Mouse (Mus musculus): ENCODE measurements around the gene Rin3. TPM values are rescaled to one million over a fixed set of nuclear protein-coding genes. Genes with fewer than 3 reads are reported as not detected.
A peak's percentile ranks its signal among the peaks of the same experiment; 100 is the strongest.

The Rin3 gene
- polyA plus RNA-seq, 1 experiment from 2014 or later, result 7.0 TPM

GRCm38 (mm10) chr12:102301585-102301984, 18.7 kb downstream of the Rin3 start:
- DNase-seq (ENCODE audit: low spot score), result no peak

DNA sequence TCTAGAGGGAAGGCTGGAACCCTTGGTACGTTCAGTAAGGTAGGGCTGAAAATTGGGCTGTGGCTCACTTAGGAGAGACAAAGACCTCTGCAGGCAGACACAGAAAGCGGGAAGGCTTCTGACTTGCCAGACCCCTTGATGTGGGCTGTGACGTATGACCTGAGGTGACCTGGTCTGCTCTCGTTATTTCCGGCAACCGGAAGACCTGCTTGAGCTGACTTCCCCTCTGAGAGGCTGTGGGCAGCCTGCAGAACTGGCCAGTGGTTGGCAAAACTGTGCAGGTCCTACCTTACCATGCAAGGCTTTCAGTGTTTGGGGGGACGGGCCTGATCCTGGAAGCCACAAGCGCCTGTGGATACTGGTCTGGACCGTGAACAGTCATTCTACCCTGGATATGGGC, 19.5 kb downstream of the Rin3 start:
- peak; percentile 24 for DNase-seq (ENCODE audit: low spot score)

DNA sequence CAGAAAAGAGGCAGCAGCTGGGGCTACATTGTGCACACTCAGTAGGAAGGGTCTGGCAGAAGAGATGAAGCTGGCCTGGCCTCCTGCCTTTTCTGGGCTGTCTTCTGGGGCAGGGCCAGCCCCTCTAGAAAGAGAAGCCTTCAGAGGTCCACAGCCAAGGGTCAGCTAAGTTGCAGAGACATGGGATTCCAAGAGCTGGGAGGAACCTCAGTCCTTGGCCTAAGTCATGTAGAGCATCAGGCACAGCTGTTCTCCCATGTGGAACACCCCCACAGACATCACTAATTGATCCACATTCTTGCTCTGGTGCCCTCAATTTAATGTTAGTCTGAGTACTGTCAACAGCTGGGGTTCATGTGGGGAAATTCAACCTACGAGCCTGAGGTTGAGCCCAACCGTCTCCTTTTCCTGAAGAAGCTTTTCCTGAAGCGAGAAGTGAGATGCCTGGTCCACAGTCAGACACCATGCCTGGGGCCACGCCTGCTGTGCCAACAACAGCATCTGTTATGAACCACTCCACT, 20.0 kb downstream of the Rin3 start:
- DNase-seq (ENCODE audit: low spot score), result no peak

DNA sequence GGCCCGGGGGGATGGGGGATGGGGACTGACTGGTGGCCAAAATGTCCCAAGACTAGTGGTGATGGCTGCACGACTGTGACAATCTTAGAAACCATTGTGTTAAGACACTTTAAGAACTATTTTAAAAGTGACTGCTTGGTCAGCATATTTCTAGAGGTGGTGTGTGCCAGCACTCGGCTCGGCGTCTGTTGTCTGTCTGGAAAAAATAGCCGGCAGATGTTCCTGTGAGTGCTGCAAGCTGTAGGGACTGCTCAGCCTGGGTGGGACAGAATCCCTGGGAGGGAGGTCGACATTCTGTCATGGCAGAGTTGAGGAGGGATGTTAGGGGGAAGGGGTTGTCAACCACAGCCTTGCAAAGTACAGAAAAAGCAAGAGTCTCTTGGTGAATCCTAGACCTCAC, 21.0 kb downstream of the Rin3 start:
- no peak for DNase-seq (ENCODE audit: low spot score)

- DNase-seq (ENCODE audit: low spot score), result no peak
Observed at GRCm38 (mm10) chr12:102305069-102305836, 22.4 kb downstream of the Rin3 start.

DNA sequence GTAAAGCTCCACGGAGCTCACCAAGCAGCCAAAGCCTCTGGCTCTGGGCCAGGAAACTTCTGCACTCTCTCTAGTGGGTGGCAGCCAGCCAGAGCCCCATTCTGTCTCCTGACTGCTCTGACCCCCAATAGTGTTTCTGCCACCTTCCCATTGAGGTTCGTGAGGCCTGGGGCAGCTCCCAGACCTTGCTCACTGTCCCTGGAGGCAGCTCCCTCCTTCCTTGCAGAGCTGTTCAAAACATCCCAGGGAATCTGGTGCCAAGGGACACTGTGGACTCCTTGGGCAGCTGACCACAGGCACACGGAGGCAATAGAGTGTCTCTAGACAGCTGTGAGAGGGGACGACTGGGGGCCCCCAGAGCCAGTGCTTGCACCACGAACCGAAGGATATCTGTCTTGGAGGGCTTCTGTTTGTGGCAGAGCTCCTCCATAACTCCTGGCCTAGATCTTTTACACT, 25.2 kb downstream of the Rin3 start:
- no peak for DNase-seq (ENCODE audit: low spot score)

DNA sequence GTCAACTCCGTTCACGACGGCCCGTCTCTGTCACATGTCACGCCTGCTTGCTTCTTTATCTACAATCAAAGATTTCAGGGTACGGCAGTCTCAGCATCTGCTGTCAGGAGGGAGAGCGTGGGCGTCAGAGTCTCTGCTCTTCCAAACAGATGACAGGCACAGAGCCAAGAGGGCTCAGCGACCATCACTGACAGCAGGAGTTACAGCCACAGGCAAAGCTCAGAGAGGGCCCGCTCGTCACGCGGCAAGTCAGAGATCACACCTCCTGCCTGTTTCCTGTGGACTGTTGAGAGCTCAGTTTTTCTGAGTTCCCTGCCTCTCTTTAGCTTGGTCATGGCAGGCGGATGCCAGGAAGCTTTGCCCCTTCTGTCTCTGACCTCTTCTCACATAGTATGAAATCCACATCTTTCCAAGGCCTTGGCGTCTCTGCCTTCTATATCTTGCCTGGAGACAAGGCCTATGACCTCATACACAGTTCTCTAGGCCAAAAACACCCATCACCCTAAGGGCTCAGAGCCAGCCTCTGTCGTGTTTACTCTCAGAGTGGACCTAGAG, 25.7 kb downstream of the Rin3 start:
- DNase-seq (ENCODE audit: low spot score), result peak; percentile 67

DNA sequence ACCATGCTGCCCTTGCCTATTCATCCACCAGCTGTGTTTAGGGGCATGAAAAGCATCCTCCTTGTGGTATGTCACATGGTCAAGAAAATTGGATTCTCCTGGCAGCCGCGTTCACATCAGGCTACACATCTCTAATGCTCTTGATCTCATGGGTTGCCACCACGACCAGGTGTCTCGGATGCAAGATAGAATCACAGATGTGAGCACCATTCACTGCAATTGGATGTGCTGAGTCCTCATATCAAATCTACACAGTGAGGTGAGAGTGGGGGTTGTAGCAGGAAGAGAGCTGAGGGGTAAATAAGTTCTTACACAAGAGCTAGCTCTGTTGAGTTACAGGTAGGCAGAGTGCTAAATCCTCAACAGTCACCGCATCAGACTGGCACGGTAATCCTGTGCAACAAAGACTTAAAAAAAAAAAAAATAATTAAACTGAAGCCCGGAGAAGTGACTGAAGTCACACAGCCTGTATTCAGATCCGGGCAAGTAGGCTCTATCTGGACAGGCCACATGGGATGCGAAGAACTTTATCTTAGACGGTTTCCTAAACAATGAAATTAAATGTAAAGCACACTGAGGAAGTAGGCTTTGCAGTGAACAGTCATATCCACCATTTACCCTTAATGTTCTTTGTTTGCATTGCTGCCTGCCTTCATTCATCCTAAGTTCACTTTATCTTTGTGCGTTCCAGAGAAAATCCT, 26.4 kb downstream of the Rin3 start:
- DNase-seq (ENCODE audit: low spot score), result peak; percentile 51

DNA sequence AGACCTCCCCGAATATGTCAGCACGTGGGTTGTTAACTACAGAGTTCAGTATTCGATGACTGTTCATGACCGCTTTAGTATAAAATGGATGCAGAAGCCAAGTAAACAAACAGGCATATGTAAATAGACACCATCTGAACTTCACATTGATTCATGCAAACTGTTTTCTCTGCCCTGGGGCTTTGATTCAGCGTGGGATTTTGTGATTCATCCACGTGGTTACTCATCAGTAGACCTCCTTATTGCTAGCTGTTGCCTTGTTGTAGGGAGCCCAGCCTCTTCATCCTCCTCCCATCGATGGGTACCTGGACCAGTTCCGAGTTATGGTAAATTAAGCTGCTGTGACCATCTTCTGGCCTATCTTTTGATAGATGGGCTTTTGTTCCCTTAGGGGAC, 26.9 kb downstream of the Rin3 start:
- DNase-seq (ENCODE audit: low spot score), result no peak

GRCm38 (mm10) chr12:102310261-102310660, 27.4 kb downstream of the Rin3 start:
- DNase-seq (ENCODE audit: low spot score), result no peak

DNA sequence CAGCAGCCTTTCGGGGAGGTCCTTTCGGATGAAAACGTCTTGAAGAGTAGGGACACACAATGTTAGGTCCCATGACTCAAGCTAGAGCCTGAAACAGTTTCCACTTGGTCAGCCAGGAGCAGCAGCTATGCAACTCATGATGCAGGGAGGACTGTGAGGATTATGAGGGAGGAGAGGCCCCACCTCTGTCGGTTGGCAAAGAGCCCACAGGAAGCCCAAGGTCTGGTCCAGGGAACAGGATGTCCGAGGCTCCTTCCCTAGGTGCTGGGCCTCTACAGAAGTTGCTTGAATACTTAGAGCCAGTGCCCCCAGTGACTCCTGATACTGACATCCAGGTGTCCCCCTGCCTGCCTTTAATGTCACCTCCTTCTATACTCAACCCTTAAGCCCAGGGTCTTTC, 28.6 kb downstream of the Rin3 start:
- DNase-seq (ENCODE audit: low spot score), result no peak

- no peak for DNase-seq (ENCODE audit: low spot score)
Observed at GRCm38 (mm10) chr12:102319150-102319549, 36.3 kb downstream of the Rin3 start.

- no peak for DNase-seq (ENCODE audit: low spot score)
Observed at GRCm38 (mm10) chr12:102319899-102320298, 37.1 kb downstream of the Rin3 start.

- no peak for DNase-seq (ENCODE audit: low spot score)
Observed at GRCm38 (mm10) chr12:102320322-102320721, 37.5 kb downstream of the Rin3 start.

- DNase-seq (ENCODE audit: low spot score), result no peak
Observed at GRCm38 (mm10) chr12:102321064-102321728, 38.3 kb downstream of the Rin3 start.

DNA sequence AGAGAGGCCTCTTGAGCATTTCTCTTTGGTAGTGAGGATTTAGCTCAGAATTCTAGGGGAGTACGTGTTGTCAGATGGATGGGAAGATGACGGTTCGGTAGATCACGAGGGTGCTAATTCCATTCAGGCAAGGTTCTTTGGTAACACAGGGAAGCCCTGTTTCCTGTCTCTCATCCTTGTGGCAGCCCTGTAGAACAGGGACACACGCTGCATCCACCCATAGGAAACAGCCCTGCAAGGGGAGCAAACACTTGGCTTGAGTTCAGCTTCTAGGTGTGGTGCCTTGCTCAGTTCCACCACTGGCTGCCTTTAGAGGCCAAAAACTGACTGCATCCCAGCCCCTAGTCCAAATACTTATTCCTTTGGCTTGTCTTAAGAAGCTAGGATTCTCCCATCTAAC, 39.0 kb downstream of the Rin3 start:
- no peak for DNase-seq (ENCODE audit: low spot score)

DNA sequence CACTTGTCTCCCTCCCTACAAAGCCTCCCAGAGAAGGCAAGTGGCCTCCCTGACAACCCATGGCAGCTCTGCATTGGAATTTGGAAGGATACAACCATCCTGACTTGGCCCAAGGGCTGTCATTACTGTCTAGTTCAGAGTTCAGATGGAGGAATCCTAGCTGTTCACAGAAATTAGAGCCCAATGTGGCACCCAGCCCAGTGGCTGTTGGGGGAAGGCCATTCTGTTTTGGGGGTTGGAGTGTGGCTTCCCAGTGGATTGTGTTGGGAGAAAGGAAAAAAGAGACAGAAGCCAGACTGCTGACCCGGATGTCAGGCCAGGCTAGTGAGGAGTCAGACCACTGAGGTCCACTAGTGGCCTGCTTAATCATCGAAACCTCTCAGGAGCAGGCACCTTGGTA, 40.5 kb downstream of the Rin3 start:
- no peak for DNase-seq (ENCODE audit: low spot score)

DNA sequence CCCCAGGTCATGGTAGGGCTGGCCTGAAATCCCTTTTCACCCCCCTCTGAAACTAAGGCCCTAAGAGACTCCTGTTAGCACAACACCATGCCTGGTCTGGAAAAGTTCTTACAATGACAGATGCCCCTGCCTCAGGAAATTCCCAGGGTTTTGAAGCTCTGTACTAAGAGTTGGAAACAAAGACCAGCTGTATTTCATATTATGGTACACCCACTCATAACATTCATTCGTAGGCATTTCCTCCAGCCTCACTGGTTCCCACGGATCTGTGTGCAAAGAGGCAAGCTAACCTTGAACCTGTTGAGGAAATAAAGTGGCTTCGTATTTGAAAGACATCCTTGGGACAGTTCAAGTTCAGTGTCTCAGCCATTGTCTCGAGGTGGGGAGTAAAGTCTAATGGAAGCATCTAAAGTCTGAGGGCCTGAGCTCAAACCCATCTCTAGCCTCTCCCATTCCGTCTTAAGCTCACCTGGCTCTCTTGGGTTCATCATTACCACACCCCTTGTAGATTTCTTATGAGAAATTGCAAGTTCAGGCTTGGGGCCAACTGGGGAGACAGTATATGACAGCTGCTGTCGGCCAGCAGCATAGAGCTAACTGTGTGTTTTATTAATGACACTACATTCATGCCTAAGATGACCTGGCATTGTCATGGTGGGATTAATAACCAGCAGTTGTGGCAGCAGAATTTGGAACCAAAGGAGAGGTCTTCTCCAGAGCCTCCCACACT, 41.5 kb downstream of the Rin3 start:
- no peak for DNase-seq (ENCODE audit: low spot score)

DNA sequence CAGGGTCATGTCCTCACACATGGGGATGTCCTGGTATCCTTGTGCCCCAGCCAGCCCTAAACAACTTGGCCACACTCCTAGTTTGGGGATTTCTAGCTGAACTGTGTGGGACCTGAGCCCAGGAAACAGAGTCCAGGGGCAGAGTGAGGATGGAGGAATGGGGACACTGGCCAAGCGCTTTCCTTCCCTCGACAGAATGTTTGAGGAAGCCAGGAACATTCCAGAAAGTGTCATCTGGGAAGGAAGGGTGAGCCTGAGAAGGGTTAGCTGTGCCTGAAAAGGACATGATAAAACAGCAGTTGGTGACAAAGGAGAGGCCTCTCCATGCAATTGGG, 42.0 kb downstream of the Rin3 start:
- DNase-seq (ENCODE audit: low spot score), result no peak

- no peak for DNase-seq (ENCODE audit: low spot score)
Observed at GRCm38 (mm10) chr12:102326753-102327340, 44.0 kb downstream of the Rin3 start.

GRCm38 (mm10) chr12:102327525-102327924, 44.7 kb downstream of the Rin3 start:
- no peak for DNase-seq (ENCODE audit: low spot score)

Measured in thymus, postnatal 0 days (tissue).